Mouse (Mus musculus) lung, postnatal 0 days (tissue): Measurements from ENCODE around the gene Thra. TPM values are rescaled to one million over a fixed set of nuclear protein-coding genes. Genes with fewer than 3 reads are reported as not detected.
A peak's percentile ranks its signal among the peaks of the same experiment; 100 is the strongest.

ENCODE experiments used
- ATAC-seq: fragments of 200-750 bp; cut with Nextera tagmentation; 2 replicates; pipeline ENCODE4 v1.8.0; 2017; ENCODE audit warnings: moderate library complexity
- DNase-seq: peaks from one replicate; pipeline ENCODE4 v3.0.0-alpha.2; 2016; ENCODE audit warnings: low spot score
- H3K27ac ChIP-seq: fragments of 300-500 bp; sonication (generic); 2 replicates; pipeline ENCODE4 v1.5.1; 2014; ENCODE audit warnings: antibody characterized with exemption, mild to moderate bottlenecking, low read length, mixed read lengths
- H3K27me3 ChIP-seq: fragments of 300-500 bp; sonication (generic); replicated peaks from 2 replicates; pipeline ENCODE4 v1.6.1; 2014; ENCODE audit warnings: low read length, mixed read lengths; ENCODE audit not compliant: insufficient read depth
- H3K36me3 ChIP-seq: fragments of 300-500 bp; sonication (generic); 2 replicates; pipeline ENCODE4 v1.6.1; 2014; ENCODE audit warnings: low read length, mixed read lengths; ENCODE audit not compliant: insufficient read depth
- H3K4me1 ChIP-seq: fragments of 300-500 bp; sonication (generic); 2 replicates; pipeline ENCODE4 v1.6.1; 2014; ENCODE audit warnings: antibody characterized with exemption, low read depth, low read length, mixed read lengths; ENCODE audit not compliant: insufficient read depth
- H3K4me2 ChIP-seq: fragments of 300-500 bp; sonication (generic); replicated peaks from 2 replicates; pipeline ENCODE4 v1.6.1; 2014; ENCODE audit warnings: low read depth, mild to moderate bottlenecking, low read length, moderate library complexity, mixed read lengths
- H3K4me3 ChIP-seq: fragments of 300-500 bp; sonication (generic); 2 replicates; pipeline ENCODE4 v1.5.1; 2014; ENCODE audit warnings: low read depth, low read length
- H3K9ac ChIP-seq: fragments of 300-500 bp; sonication (generic); replicated peaks from 2 replicates; pipeline ENCODE4 v1.6.1; 2014; ENCODE audit warnings: low read depth, mild to moderate bottlenecking
- H3K9me3 ChIP-seq: fragments of 300-500 bp; sonication (generic); 2 replicates; pipeline ENCODE4 v1.6.1; 2016; ENCODE audit warnings: low read length, mixed read lengths
- CTCF ChIP-seq: IDR thresholded peaks from 2 replicates; pipeline ENCODE4 v1.5.1; 2016; ENCODE audit warnings: antibody characterized with exemption, mild to moderate bottlenecking
- EP300 ChIP-seq: IDR thresholded peaks from 2 replicates; pipeline ENCODE4 v1.6.1; 2016; ENCODE audit warnings: antibody characterized with exemption, mild to moderate bottlenecking, control low read depth
- WGBS: fragments of 180-500 bp; shearing (Covaris S2); extraction: QIAGEN DNeasy Blood & Tissue Kit; methylation state at CpG from one replicate; pipeline ENCODE4 v1.1.7; 2014; 5-methylcytosine and 5-hydroxymethylcytosine counted together
- polyA plus RNA-seq: library from polyadenylated mRNA; unstranded; fragments of >200 nt; fragmentation: Nextera tagmentation; extraction: Ambion mirVana; gene quantifications from 2 replicates; pipeline ENCODE4 v1.2.1, GENCODE M21; 2015

The Thra gene
- polyA plus RNA-seq, 1 experiment from 2014 or later: 38.1 TPM

GRCm38 (mm10) chr11:98746855-98747693, 6.6 kb downstream of the Thra start:
- no peak overlapping the region for H3K4me3 ChIP-seq
- no peaks in the 10 kb centered on the region for H3K36me3 ChIP-seq
- peak; percentile 83 for DNase-seq
- H3K9ac ChIP-seq: no peak overlapping the region
- peak overlapping the region; percentile 44 for H3K4me2 ChIP-seq
- no peaks in the 10 kb centered on the region for H3K27me3 ChIP-seq
- H3K27ac ChIP-seq: peak overlapping the region; percentile 55
- H3K4me1 ChIP-seq: peaks cover 78% of the 10 kb centered on the region
- TF ChIP-seq EP300 (no peak), CTCF (no peak)
- ATAC-seq: peak; percentile 24; the same call in 1 of the 2 replicates
- 2% methylated on average over 18 of the region's 19 CpGs for WGBS
- no peaks in the 10 kb centered on the region for H3K9me3 ChIP-seq

GRCm38 (mm10) chr11:98747804-98748505, 7.5 kb downstream of the Thra start:
- Histone ChIP-seq H3K4me3 (no peak overlapping the region), H3K9me3 (no peaks in the 10 kb centered on the region), H3K27me3 (no peaks in the 10 kb centered on the region), H3K36me3 (no peaks in the 10 kb centered on the region), H3K9ac (no peak overlapping the region), H3K4me2 (peak overlapping the region; percentile 28), H3K4me1 (peaks cover 83% of the 10 kb centered on the region), H3K27ac (peak overlapping the region; percentile 64)
- ATAC-seq (no peak), DNase-seq (peak; percentile 34)
- TF ChIP-seq EP300 (no peak), CTCF (no peak)
- 28% methylated on average over 6 of the region's 6 CpGs for WGBS

GRCm38 (mm10) chr11:98748506-98749416, 8.3 kb downstream of the Thra start:
- Histone ChIP-seq H3K4me2 (peak overlapping the region; percentile 28), H3K9ac (peak overlapping the region; percentile 23; the same call in 1 of the 2 replicates), H3K36me3 (no peaks in the 10 kb centered on the region), H3K4me1 (peaks cover 83% of the 10 kb centered on the region), H3K27ac (peak overlapping the region; percentile 64), H3K27me3 (no peaks in the 10 kb centered on the region), H3K9me3 (no peaks in the 10 kb centered on the region), H3K4me3 (no peak overlapping the region)
- 26% methylated on average over 15 of the region's 15 CpGs for WGBS
- TF ChIP-seq EP300 (peak; percentile 68), CTCF (peak; percentile 61)
- DNase-seq (peak; percentile 76), ATAC-seq (0 out of 2 replicates have a peak, but pooled peaks have one; percentile 2)

GRCm38 (mm10) chr11:98749716-98750115, 9.3 kb downstream of the Thra start:
- H3K4me2 ChIP-seq: no peak overlapping the region

GRCm38 (mm10) chr11:98750351-98751201, 10.1 kb downstream of the Thra start:
- Histone ChIP-seq H3K9me3 (no peaks in the 10 kb centered on the region), H3K4me2 (peak overlapping the region; percentile 30), H3K4me3 (no peak overlapping the region), H3K36me3 (no peaks in the 10 kb centered on the region), H3K27me3 (no peaks in the 10 kb centered on the region), H3K4me1 (peaks cover 75% of the 10 kb centered on the region), H3K27ac (peak overlapping the region; percentile 83), H3K9ac (no peak overlapping the region)
- WGBS: 12% methylated on average over 16 of the region's 17 CpGs
- DNase-seq: peak; percentile 72
- peak; percentile 41 for TF ChIP-seq CTCF
- TF ChIP-seq EP300: peak; percentile 31
- peak; percentile 53 for ATAC-seq

More at GRCm38 (mm10) chr11:98749716-98750115, 9.3 kb downstream of the Thra start:
- no peaks in the 10 kb centered on the region for H3K36me3 ChIP-seq
- no peaks in the 10 kb centered on the region for H3K27me3 ChIP-seq
- peak overlapping the region; percentile 83 for H3K27ac ChIP-seq
- no peaks in the 10 kb centered on the region for H3K9me3 ChIP-seq
- WGBS: 23% methylated on average over 5 of the region's 5 CpGs
- TF ChIP-seq EP300 (no peak), CTCF (no peak)
- peaks cover 81% of the 10 kb centered on the region for H3K4me1 ChIP-seq
- ATAC-seq: no peak
- H3K4me3 ChIP-seq: no peak overlapping the region
- no peak for DNase-seq
- no peak overlapping the region for H3K9ac ChIP-seq
